Mouse (Mus musculus) limb, embryonic 10.5 days (tissue): ENCODE measurements around the gene Sstr3. TPM values are rescaled to one million over a fixed set of nuclear protein-coding genes. Genes with fewer than 3 reads are reported as not detected.

ENCODE experiments used
- DNase-seq: peaks from one replicate; pipeline ENCODE4 v3.0.0-alpha.2; 2017; ENCODE audit warnings: low spot score
- H3K27ac ChIP-seq: fragments of 300-500 bp; sonication (generic); 2 replicates; pipeline ENCODE4 v1.5.1; 2016; ENCODE audit warnings: mild to moderate bottlenecking
- H3K27me3 ChIP-seq: fragments of 300-500 bp; sonication (generic); 2 replicates; pipeline ENCODE4 v1.6.1; 2016; ENCODE audit warnings: low read depth, mild to moderate bottlenecking; ENCODE audit not compliant: poor library complexity, severe bottlenecking
- H3K36me3 ChIP-seq: fragments of 300-500 bp; sonication (generic); 2 replicates; pipeline ENCODE4 v1.6.1; 2016; ENCODE audit warnings: mild to moderate bottlenecking, moderate library complexity
- H3K4me1 ChIP-seq: fragments of 300-500 bp; sonication (generic); 2 replicates; pipeline ENCODE4 v1.6.1; 2016
- H3K4me3 ChIP-seq: fragments of 300-500 bp; sonication (generic); 2 replicates; pipeline ENCODE4 v1.5.1; 2016; ENCODE audit warnings: mild to moderate bottlenecking, moderate library complexity
- H3K9me3 ChIP-seq: fragments of 300-500 bp; sonication (generic); replicated peaks from 2 replicates; pipeline ENCODE4 v1.6.1; 2016; ENCODE audit warnings: mild to moderate bottlenecking
- WGBS: fragments of 180-500 bp; shearing (Covaris S2); methylation state at CpG from one replicate; pipeline ENCODE4 v1.1.7; 2016; 5-methylcytosine and 5-hydroxymethylcytosine counted together
- polyA plus RNA-seq: library from polyadenylated mRNA; unstranded; fragments of >200 nt; fragmentation: Nextera tagmentation; extraction: Ambion mirVana; gene quantifications from 2 replicates; pipeline ENCODE4 v1.2.1, GENCODE M21; 2016

Gene Sstr3
- not detected in 2 replicates for polyA plus RNA-seq

DNA sequence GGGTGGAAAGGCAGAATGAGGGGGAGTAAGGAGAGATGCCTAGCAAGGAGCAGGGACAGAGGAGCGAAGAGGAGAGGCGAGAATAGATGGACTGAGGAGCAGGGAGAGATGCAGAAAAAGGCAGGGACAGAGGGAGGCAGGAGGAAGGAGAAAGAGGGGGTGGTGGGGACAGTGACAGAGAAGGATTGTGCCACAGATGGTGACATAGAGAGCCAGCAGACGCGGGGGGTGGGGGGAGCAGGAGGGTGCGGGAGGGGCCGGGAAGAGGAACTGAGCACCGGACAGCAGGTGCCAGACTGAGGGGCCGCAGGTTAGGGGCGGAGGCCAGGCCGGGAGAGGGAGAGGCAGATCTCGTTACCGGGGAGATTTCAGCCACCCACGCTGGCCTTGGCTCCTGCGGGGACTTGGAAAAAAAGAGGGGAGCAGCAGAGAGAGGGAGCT, at the start of gene Sstr3:
Gene Sstr3, minus strand, starts transcription at position 125 of the 441 bp plus-strand sequence.
- Histone ChIP-seq H3K4me1 (peaks cover 12% of the 10 kb centered on the region), H3K9me3 (no peaks in the 10 kb centered on the region), H3K4me3 (no peak within 1 kb of the TSS), H3K27ac (no peak within 1 kb of the TSS), H3K27me3 (peaks cover 49% of the 10 kb centered on the region), H3K36me3 (no peaks in the 10 kb centered on the region)
- WGBS: 14% methylated on average over 14 of the region's 14 CpGs
- no peak for DNase-seq

GRCm38 (mm10) chr15:78593896-78594425, 49.5 kb upstream of the Sstr3 start:
- H3K27me3 ChIP-seq: no peaks in the 10 kb centered on the region

DNA sequence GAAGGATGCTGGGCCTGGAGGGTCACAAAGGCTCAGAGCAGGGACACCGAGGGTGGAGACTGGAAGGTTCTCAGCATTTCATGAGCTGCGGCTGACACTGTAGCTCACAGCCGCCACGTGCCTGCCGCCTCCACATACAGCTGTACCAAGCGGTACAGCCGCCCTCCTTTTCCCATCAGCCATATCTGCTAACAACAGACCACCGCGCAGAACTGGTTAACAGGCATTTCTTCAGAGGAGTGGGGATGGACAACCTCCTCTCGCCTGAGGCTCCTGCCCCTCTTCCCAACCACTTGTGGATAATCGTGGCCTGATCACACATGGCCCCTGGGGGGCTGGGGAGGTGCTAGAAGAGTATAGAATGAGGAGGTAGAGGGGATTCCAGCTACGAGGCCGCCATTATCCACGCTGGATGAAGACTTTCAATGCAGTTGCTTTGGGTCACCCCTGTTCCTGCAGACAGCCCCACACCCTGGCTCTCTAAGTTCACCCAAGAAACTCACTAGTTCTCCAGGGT, 48.0 kb upstream of the Sstr3 start:
- no peaks in the 10 kb centered on the region for H3K27me3 ChIP-seq
- no peak for DNase-seq
- 83% methylated on average over 14 of the region's 14 CpGs for WGBS
- no peaks in the 10 kb centered on the region for H3K9me3 ChIP-seq
- H3K27ac ChIP-seq: no peak overlapping the region
- no peak overlapping the region for H3K4me3 ChIP-seq
- no peaks in the 10 kb centered on the region for H3K36me3 ChIP-seq
- H3K4me1 ChIP-seq: peaks cover 13% of the 10 kb centered on the region

More at GRCm38 (mm10) chr15:78593896-78594425, 49.5 kb upstream of the Sstr3 start:
- H3K4me1 ChIP-seq: peaks cover 13% of the 10 kb centered on the region
- H3K36me3 ChIP-seq: no peaks in the 10 kb centered on the region
- no peak overlapping the region for H3K4me3 ChIP-seq
- H3K9me3 ChIP-seq: no peaks in the 10 kb centered on the region
- WGBS: 89% methylated on average over 7 of the region's 7 CpGs
- H3K27ac ChIP-seq: no peak overlapping the region
- no peak for DNase-seq

GRCm38 (mm10) chr15:78591680-78592451, 47.4 kb upstream of the Sstr3 start:
- 63% methylated on average over 15 of the region's 15 CpGs for WGBS
- H3K4me1 ChIP-seq: peaks cover 13% of the 10 kb centered on the region
- H3K27ac ChIP-seq: no peak overlapping the region
- DNase-seq: no peak
- H3K36me3 ChIP-seq: no peaks in the 10 kb centered on the region
- H3K4me3 ChIP-seq: no peak overlapping the region
- no peaks in the 10 kb centered on the region for H3K27me3 ChIP-seq
- H3K9me3 ChIP-seq: no peaks in the 10 kb centered on the region

- Histone ChIP-seq H3K9me3 (no peaks in the 10 kb centered on the region), H3K27ac (no peak overlapping the region)
- 83% methylated on average over 6 of the region's 6 CpGs for WGBS
Observed at GRCm38 (mm10) chr15:78590785-78591184, 46.3 kb upstream of the Sstr3 start.

GRCm38 (mm10) chr15:78589936-78590335, 45.5 kb upstream of the Sstr3 start:
- Histone ChIP-seq H3K36me3 (no peaks in the 10 kb centered on the region), H3K9me3 (no peaks in the 10 kb centered on the region), H3K27me3 (no peaks in the 10 kb centered on the region), H3K4me1 (peaks cover 13% of the 10 kb centered on the region), H3K27ac (no peak overlapping the region), H3K4me3 (no peak overlapping the region)
- WGBS: 77% methylated on average over 6 of the region's 6 CpGs
- no peak for DNase-seq

More at GRCm38 (mm10) chr15:78590785-78591184, 46.3 kb upstream of the Sstr3 start:
- no peaks in the 10 kb centered on the region for H3K27me3 ChIP-seq
- no peak overlapping the region for H3K4me3 ChIP-seq
- no peaks in the 10 kb centered on the region for H3K36me3 ChIP-seq
- DNase-seq: no peak
- peaks cover 13% of the 10 kb centered on the region for H3K4me1 ChIP-seq

DNA sequence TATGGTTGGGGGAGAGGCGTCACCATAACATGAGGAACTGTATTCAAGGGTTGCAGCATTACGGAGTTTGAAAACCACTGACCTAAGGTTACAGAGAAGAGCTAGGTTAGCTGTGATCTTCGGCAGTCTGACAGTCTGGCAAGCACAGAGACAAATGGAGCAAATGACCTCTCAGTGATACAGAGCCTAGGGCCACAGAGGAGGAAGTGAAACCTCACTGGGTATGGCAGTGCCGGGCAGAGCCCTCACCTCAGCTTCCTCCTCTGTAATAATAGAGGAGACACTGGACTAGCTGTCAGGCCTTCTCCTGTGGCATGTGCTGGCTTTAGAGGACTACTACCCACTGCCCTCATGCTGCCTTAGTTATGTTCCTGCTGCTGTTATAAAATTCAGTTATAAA, 44.4 kb upstream of the Sstr3 start:
- Histone ChIP-seq H3K27ac (no peak overlapping the region), H3K4me1 (peaks cover 13% of the 10 kb centered on the region), H3K9me3 (no peaks in the 10 kb centered on the region), H3K36me3 (no peaks in the 10 kb centered on the region), H3K4me3 (no peak overlapping the region), H3K27me3 (no peaks in the 10 kb centered on the region)
- WGBS: 85% methylated on average over 4 of the region's 4 CpGs
- DNase-seq: no peak

DNA sequence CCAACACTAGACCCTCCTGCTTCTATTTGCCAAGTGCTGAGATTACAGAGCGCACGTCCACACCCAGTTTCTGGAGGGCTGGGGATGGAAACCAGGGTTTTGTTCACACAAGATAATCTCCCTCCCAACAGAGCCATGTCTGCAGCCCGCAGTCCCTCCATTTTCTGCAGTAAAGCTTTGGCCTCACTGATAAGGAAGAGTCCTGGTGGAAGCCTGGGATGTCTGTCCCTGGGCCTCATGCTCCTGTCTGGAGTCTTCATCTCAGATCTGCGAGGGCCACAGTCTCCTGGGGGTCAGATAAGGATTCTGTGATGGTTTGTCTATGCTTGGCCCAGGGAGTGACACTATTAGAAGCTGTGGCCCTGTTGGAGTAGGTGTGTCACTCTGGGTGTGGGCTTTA, 43.6 kb upstream of the Sstr3 start:
- H3K4me1 ChIP-seq: peaks cover 13% of the 10 kb centered on the region
- no peaks in the 10 kb centered on the region for H3K36me3 ChIP-seq
- H3K27me3 ChIP-seq: peaks cover 7% of the 10 kb centered on the region; the same call in 1 of the 2 replicates
- H3K27ac ChIP-seq: no peak overlapping the region
- H3K4me3 ChIP-seq: no peak overlapping the region
- H3K9me3 ChIP-seq: no peaks in the 10 kb centered on the region
- no peak for DNase-seq
- WGBS: 86% methylated on average over 4 of the region's 4 CpGs

- Histone ChIP-seq H3K9me3 (no peaks in the 10 kb centered on the region), H3K4me3 (no peak overlapping the region), H3K27me3 (peaks cover 12% of the 10 kb centered on the region; the same call in 1 of the 2 replicates), H3K27ac (no peak overlapping the region), H3K4me1 (peaks cover 10% of the 10 kb centered on the region), H3K36me3 (no peaks in the 10 kb centered on the region)
- peak; percentile 84 for DNase-seq
- WGBS: 58% methylated on average over 18 of the region's 18 CpGs
Observed at GRCm38 (mm10) chr15:78587050-78587994, 42.8 kb upstream of the Sstr3 start.

DNA sequence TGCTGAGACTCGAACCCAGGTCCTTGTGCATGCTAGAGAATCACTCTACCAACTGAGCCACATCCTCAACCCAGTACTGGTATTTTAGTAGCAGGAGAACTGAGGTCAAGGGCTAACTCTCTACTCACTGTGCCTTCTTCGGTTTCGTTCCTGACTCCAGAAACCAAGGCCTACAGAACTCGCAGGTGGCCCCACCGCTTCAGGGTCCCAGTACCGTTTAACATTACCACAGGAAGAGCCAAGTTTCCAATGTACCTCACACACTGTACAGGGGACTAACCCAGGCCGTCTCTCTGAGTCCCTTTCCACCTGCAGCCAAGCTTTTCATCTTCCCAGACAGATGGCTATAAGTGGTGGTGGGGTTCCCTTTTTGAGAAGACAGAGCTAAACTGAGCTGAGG, 40.9 kb upstream of the Sstr3 start:
- no peak overlapping the region for H3K4me3 ChIP-seq
- 90% methylated on average over 7 of the region's 7 CpGs for WGBS

DNA sequence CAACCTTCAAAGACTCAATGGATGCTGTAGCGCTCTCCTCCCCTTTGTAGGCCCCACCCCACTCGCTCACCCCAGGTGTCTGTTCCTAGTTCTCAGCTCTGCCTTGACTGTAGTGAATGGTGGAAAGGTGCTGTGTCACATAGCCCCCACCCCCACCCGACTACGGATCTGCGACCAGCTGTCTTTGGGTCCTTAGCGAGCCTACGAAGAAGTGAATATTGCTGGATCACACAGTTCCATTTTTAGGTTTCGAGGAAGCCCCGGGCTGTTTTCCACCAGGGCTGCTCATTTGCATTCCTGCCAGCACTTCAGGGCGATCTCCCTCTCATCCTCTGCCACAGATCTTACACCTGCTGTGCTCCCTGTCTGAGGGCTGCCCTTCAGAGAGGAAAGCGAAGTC, 38.9 kb upstream of the Sstr3 start:
- Histone ChIP-seq H3K4me3 (no peak overlapping the region), H3K4me1 (peaks cover 25% of the 10 kb centered on the region), H3K9me3 (no peaks in the 10 kb centered on the region), H3K27ac (no peak overlapping the region), H3K36me3 (no peaks in the 10 kb centered on the region), H3K27me3 (peaks cover 25% of the 10 kb centered on the region; the same call in 1 of the 2 replicates)
- WGBS: 16% methylated on average over 11 of the region's 11 CpGs
- DNase-seq: no peak

More for the DNA sequence above, 40.9 kb upstream of the Sstr3 start:
- peaks cover 15% of the 10 kb centered on the region; the same call in 1 of the 2 replicates for H3K27me3 ChIP-seq
- H3K4me1 ChIP-seq: peaks cover 15% of the 10 kb centered on the region
- no peak overlapping the region for H3K27ac ChIP-seq
- no peaks in the 10 kb centered on the region for H3K36me3 ChIP-seq
- no peak for DNase-seq
- no peaks in the 10 kb centered on the region for H3K9me3 ChIP-seq

DNA sequence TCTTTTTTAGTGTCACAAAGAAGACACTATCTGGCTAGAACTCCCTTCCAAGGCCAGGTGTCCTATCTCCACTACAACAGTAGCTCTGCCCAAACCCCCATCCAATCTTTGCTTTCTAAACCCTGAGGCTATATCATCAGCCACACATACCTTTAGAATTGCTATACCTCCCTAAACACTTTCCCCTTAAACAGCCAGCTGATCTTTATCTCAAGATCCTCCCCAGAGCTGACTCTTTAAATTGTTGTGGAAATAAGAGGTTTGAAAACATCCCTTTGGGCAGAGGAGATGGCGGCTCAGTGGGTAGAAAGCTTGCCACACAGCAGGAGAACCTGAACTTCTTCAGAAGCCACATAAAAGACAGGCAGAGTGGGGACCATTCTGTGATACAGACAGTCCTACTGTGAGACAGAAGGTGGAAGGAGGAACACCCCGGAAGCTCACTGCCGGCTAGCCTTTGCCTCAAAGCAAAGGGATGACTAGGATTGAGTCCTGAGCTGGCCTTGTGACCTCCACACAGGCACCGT, 31.9 kb upstream of the Sstr3 start:
- 56% methylated on average over 4 of the region's 4 CpGs for WGBS

More for the DNA sequence above, 31.9 kb upstream of the Sstr3 start:
- no peak overlapping the region for H3K27ac ChIP-seq
- H3K9me3 ChIP-seq: no peaks in the 10 kb centered on the region
- H3K4me3 ChIP-seq: no peak overlapping the region
- no peaks in the 10 kb centered on the region for H3K36me3 ChIP-seq
- DNase-seq: no peak
- peaks cover 19% of the 10 kb centered on the region for H3K4me1 ChIP-seq
- peaks cover 13% of the 10 kb centered on the region; the same call in 1 of the 2 replicates for H3K27me3 ChIP-seq
